Mouse (Mus musculus) hindbrain, embryonic 10.5 days (tissue): ENCODE data around the gene Pdzph1. TPM values are rescaled to one million over a fixed set of nuclear protein-coding genes. Genes with fewer than 3 reads are reported as not detected.

Experiments
- DNase-seq: peaks from one replicate; pipeline ENCODE4 v3.0.0-alpha.2; 2017; ENCODE audit warnings: low spot score
- H3K27ac ChIP-seq: fragments of 300-500 bp; sonication (generic); 2 replicates; pipeline ENCODE4 v1.5.1; 2016; ENCODE audit warnings: mild to moderate bottlenecking, moderate library complexity
- H3K27me3 ChIP-seq: fragments of 300-500 bp; sonication (generic); 2 replicates; pipeline ENCODE4 v1.6.1; 2016; ENCODE audit warnings: mild to moderate bottlenecking; ENCODE audit not compliant: poor library complexity, insufficient read depth, severe bottlenecking
- H3K36me3 ChIP-seq: fragments of 300-500 bp; sonication (generic); 2 replicates; pipeline ENCODE4 v1.6.1; 2016; ENCODE audit warnings: mild to moderate bottlenecking, moderate library complexity
- H3K4me1 ChIP-seq: fragments of 300-500 bp; sonication (generic); replicated peaks from 2 replicates; pipeline ENCODE4 v1.6.1; 2016; ENCODE audit warnings: mild to moderate bottlenecking
- H3K4me3 ChIP-seq: fragments of 300-500 bp; sonication (generic); 2 replicates; pipeline ENCODE4 v1.5.1; 2016; ENCODE audit warnings: mild to moderate bottlenecking, moderate library complexity
- H3K9me3 ChIP-seq: fragments of 300-500 bp; sonication (generic); 2 replicates; pipeline ENCODE4 v1.6.1; 2016; ENCODE audit warnings: mild to moderate bottlenecking, moderate library complexity
- WGBS: fragments of 180-500 bp; shearing (Covaris S2); methylation state at CpG from one replicate; pipeline ENCODE4 v1.1.7; 2016; 5-methylcytosine and 5-hydroxymethylcytosine counted together
- polyA plus RNA-seq: library from polyadenylated mRNA; unstranded; fragments of >200 nt; fragmentation: Nextera tagmentation; extraction: Ambion mirVana; gene quantifications from 2 replicates; pipeline ENCODE4 v1.2.1, GENCODE M21; 2016

Gene Pdzph1
- polyA plus RNA-seq, result 16.9 and 18.6 TPM in 2 replicates

GRCm38 (mm10) chr17:58991275-58991674 lies at the start of gene Pdzph1:
TSS of gene Pdzph1 (minus strand) at chr17:58991375.
- H3K4me3 ChIP-seq, result no peak within 1 kb of the TSS
- WGBS, result 91% methylated on average over 6 of the region's 6 CpGs
- DNase-seq, result no peak
- no peaks in the 10 kb centered on the region for H3K4me1 ChIP-seq
- no peak within 1 kb of the TSS for H3K27ac ChIP-seq
- no peaks in the 10 kb centered on the region for H3K9me3 ChIP-seq
- no peaks in the 10 kb centered on the region for H3K27me3 ChIP-seq
- no peaks in the 10 kb centered on the region for H3K36me3 ChIP-seq

- Histone ChIP-seq H3K9me3 (no peaks in the 10 kb centered on the region), H3K27me3 (no peaks in the 10 kb centered on the region), H3K27ac (no peak overlapping the region), H3K4me3 (no peak overlapping the region), H3K4me1 (no peaks in the 10 kb centered on the region), H3K36me3 (no peaks in the 10 kb centered on the region)
- 65% methylated on average over 5 of the region's 5 CpGs for WGBS
- no peak for DNase-seq
Observed at GRCm38 (mm10) chr17:59039754-59040153, 48.6 kb upstream of the Pdzph1 start.

GRCm38 (mm10) chr17:59033445-59033844 lies 42.3 kb upstream of the Pdzph1 start:
- no peaks in the 10 kb centered on the region for H3K27me3 ChIP-seq
- no peaks in the 10 kb centered on the region for H3K36me3 ChIP-seq
- no peak for DNase-seq
- no peak overlapping the region for H3K27ac ChIP-seq
- no peaks in the 10 kb centered on the region for H3K4me1 ChIP-seq
- no peaks in the 10 kb centered on the region for H3K9me3 ChIP-seq
- no peak overlapping the region for H3K4me3 ChIP-seq
- WGBS, result 92% methylated on average over 3 of the region's 3 CpGs

- Histone ChIP-seq H3K27me3 (no peaks in the 10 kb centered on the region), H3K36me3 (no peaks in the 10 kb centered on the region), H3K27ac (no peak overlapping the region), H3K4me3 (no peak overlapping the region), H3K9me3 (no peaks in the 10 kb centered on the region), H3K4me1 (no peaks in the 10 kb centered on the region)
- 91% methylated on average over 3 of the region's 3 CpGs for WGBS
- DNase-seq, result no peak
Observed at GRCm38 (mm10) chr17:59026336-59026735, 35.2 kb upstream of the Pdzph1 start.

- no peak overlapping the region for H3K27ac ChIP-seq
- no peak overlapping the region for H3K4me3 ChIP-seq
- no peaks in the 10 kb centered on the region for H3K4me1 ChIP-seq
- no peaks in the 10 kb centered on the region for H3K36me3 ChIP-seq
- no peaks in the 10 kb centered on the region for H3K9me3 ChIP-seq
- no peaks in the 10 kb centered on the region for H3K27me3 ChIP-seq
- 56% methylated on average over 6 of the region's 6 CpGs for WGBS
- DNase-seq, result no peak
Observed at GRCm38 (mm10) chr17:59024502-59024901, 33.3 kb upstream of the Pdzph1 start.

GRCm38 (mm10) chr17:59023971-59024370 lies 32.8 kb upstream of the Pdzph1 start:
- WGBS, result 51% methylated on average over 5 of the region's 5 CpGs
- Histone ChIP-seq H3K27ac (no peak overlapping the region), H3K4me3 (no peak overlapping the region), H3K36me3 (no peaks in the 10 kb centered on the region), H3K27me3 (no peaks in the 10 kb centered on the region), H3K4me1 (no peaks in the 10 kb centered on the region), H3K9me3 (no peaks in the 10 kb centered on the region)
- no peak for DNase-seq

- no peak overlapping the region for H3K27ac ChIP-seq
- no peak overlapping the region for H3K4me3 ChIP-seq
- no peaks in the 10 kb centered on the region for H3K36me3 ChIP-seq
- no peaks in the 10 kb centered on the region for H3K9me3 ChIP-seq
- no peaks in the 10 kb centered on the region for H3K4me1 ChIP-seq
- H3K27me3 ChIP-seq, result no peaks in the 10 kb centered on the region
- no peak for DNase-seq
- WGBS, result 96% methylated on average over 4 of the region's 4 CpGs
Observed at GRCm38 (mm10) chr17:59018666-59019065, 27.5 kb upstream of the Pdzph1 start.

- peak within 1 kb of the TSS; percentile 92 for H3K27ac ChIP-seq
- WGBS, result under 1% methylated on average over 22 of the region's 22 CpGs
- 0 out of 2 replicates have a peak, but pooled peaks cover 3% of the 10 kb centered on the region for H3K36me3 ChIP-seq
Observed at GRCm38 (mm10) chr17:59013091-59013459, 21.9 kb upstream of the Pdzph1 start, which contains the start of gene Nudt12. TSS of gene Nudt12 (minus strand) at chr17:59013372.

GRCm38 (mm10) chr17:59012421-59013090 lies 21.4 kb upstream of the Pdzph1 start:
- Histone ChIP-seq H3K36me3 (0 out of 2 replicates have a peak, but pooled peaks cover 3% of the 10 kb centered on the region), H3K4me3 (peak overlapping the region; percentile 81), H3K27me3 (no peaks in the 10 kb centered on the region), H3K4me1 (peaks cover 4% of the 10 kb centered on the region), H3K27ac (peak overlapping the region; percentile 92), H3K9me3 (no peaks in the 10 kb centered on the region)
- no peak for DNase-seq
- WGBS, result 12% methylated on average over 15 of the region's 15 CpGs

More at GRCm38 (mm10) chr17:59013091-59013459, 21.9 kb upstream of the Pdzph1 start, which contains the start of gene Nudt12:
- no peaks in the 10 kb centered on the region for H3K9me3 ChIP-seq
- DNase-seq, result peak; percentile 70
- no peaks in the 10 kb centered on the region for H3K27me3 ChIP-seq
- H3K4me1 ChIP-seq, result peaks cover 4% of the 10 kb centered on the region
- H3K4me3 ChIP-seq, result peak within 1 kb of the TSS; percentile 81

- no peak for DNase-seq
- WGBS, result 79% methylated on average over 13 of the region's 13 CpGs
- 0 out of 2 replicates have a peak, but pooled peaks cover 3% of the 10 kb centered on the region for H3K36me3 ChIP-seq
- no peaks in the 10 kb centered on the region for H3K27me3 ChIP-seq
- H3K4me1 ChIP-seq, result peaks cover 4% of the 10 kb centered on the region
- no peak overlapping the region for H3K4me3 ChIP-seq
- no peak overlapping the region for H3K27ac ChIP-seq
- no peaks in the 10 kb centered on the region for H3K9me3 ChIP-seq
Observed at GRCm38 (mm10) chr17:59011546-59012307, 20.6 kb upstream of the Pdzph1 start.

GRCm38 (mm10) chr17:58973237-58973636 lies 17.9 kb downstream of the Pdzph1 start:
- 52% methylated on average over 5 of the region's 5 CpGs for WGBS
- H3K36me3 ChIP-seq, result no peaks in the 10 kb centered on the region
- no peaks in the 10 kb centered on the region for H3K9me3 ChIP-seq
- H3K4me3 ChIP-seq, result no peak overlapping the region
- no peaks in the 10 kb centered on the region for H3K27me3 ChIP-seq
- H3K27ac ChIP-seq, result peak overlapping the region; percentile 50
- DNase-seq, result peak; percentile 12
- H3K4me1 ChIP-seq, result peaks cover 15% of the 10 kb centered on the region

GRCm38 (mm10) chr17:58959905-58960304 lies 31.3 kb downstream of the Pdzph1 start:
- no peaks in the 10 kb centered on the region for H3K36me3 ChIP-seq
- H3K4me3 ChIP-seq, result no peak overlapping the region
- H3K27me3 ChIP-seq, result no peaks in the 10 kb centered on the region
- H3K27ac ChIP-seq, result no peak overlapping the region
- peak; percentile 29 for DNase-seq
- WGBS, result 43% methylated on average over 3 of the region's 3 CpGs
- H3K9me3 ChIP-seq, result no peaks in the 10 kb centered on the region
- no peaks in the 10 kb centered on the region for H3K4me1 ChIP-seq

- no peak overlapping the region for H3K27ac ChIP-seq
- DNase-seq, result no peak
- WGBS, result 86% methylated on average over 1 of the region's 1 CpGs
- H3K4me3 ChIP-seq, result no peak overlapping the region
- H3K4me1 ChIP-seq, result no peaks in the 10 kb centered on the region
- H3K36me3 ChIP-seq, result no peaks in the 10 kb centered on the region
- no peaks in the 10 kb centered on the region for H3K27me3 ChIP-seq
- H3K9me3 ChIP-seq, result no peaks in the 10 kb centered on the region
Observed at GRCm38 (mm10) chr17:58957055-58957454, 34.1 kb downstream of the Pdzph1 start.
